9 mouse cellular contexts compared by ENCODE assay signal in the genomic region with DNA sequence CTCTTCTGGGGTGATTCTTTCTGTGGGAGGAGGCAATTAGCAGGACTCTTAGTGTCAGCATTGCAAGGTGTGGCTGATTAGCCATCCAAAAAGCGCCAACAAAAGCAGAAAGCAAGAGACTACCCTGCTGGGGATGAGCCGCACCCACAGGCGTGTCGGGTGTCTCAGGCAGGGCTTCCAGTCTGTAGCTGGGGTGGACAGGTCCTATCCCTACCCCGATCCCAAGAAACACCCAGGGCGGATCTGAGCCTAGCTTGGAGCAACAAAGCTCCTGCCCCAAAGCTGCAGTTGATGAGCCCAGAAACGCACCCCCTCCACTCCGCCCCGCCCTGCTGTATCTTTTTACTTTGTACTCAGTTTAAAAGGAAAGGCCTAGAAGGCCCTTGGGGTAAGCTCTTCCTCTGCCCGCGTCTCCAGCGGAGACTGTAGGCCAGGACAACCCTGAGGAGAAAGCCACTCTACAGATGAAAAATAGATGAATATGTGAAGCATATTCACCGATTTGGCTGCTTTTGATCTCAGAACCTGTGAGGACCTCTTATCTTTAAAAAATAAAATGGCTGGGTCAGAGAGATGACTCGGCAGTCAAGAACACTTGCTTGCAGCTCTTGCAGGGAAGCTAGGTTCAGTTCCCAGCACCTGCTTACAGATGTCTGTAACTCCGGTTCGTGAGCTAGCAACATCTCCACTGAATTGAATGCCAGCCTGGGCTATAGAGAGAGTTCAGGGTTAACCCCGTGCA. TPM values are rescaled to one million over a fixed set of nuclear protein-coding genes. Genes with fewer than 3 reads are reported as not detected.
DNase-seq lines count a peak whose midpoint lies in the region; ATAC-seq and TF ChIP-seq lines count a peak whose summit lies in the region.
"Had no signal": no experiment of that assay in that cellular context is flagged by ENCODE, and none has a peak within 500 bp of the region (broad histone marks: within the 10 kb centered on the region; RNA-seq: fewer than 3 reads in every experiment).

No protein-coding gene starts in this region.

- H3K9me3 ChIP-seq in kidney, embryonic 15.5 days (replicated peaks): no peaks in the 10 kb centered on the region
- no peaks in the 10 kb centered on the region for H3K9me3 ChIP-seq in heart, embryonic 15.5 days (replicated peaks)

- TF ChIP-seq POLR2A in small intestine, adult 2 months (IDR thresholded peaks at IDR 0.05; ENCODE audit: low read depth, low read length): no peak

- 55% methylated on average over 17 of the region's 17 CpGs for WGBS in kidney, embryonic 15.5 days
- WGBS in heart, embryonic 15.5 days: 73% methylated on average over 17 of the region's 17 CpGs
- WGBS in small intestine, adult 2 months: 66% methylated on average over 17 of the region's 17 CpGs

- ATAC-seq in kidney, embryonic 15.5 days (replicated peaks; ENCODE audit: low FRiP score): peak; percentile 23; the same call in 1 of the 2 replicates
- no peak for ATAC-seq in heart, embryonic 15.5 days (replicated peaks; ENCODE audit: insufficient number of reproducible peaks, insufficient read depth, low FRiP score, low read depth)
- no peak for ATAC-seq in frontal cortex, adult (ENCODE audit: low TSS enrichment)

- peaks cover 4% of the 10 kb centered on the region; the same call in 1 of the 2 replicates for H3K36me3 ChIP-seq in kidney, embryonic 15.5 days
- no peaks in the 10 kb centered on the region for H3K36me3 ChIP-seq in heart, embryonic 15.5 days
- H3K36me3 ChIP-seq in small intestine, adult 2 months (ENCODE audit: control insufficient read depth, insufficient read depth, low read length): no peaks in the 10 kb centered on the region

- H3K4me2 ChIP-seq in kidney, embryonic 15.5 days: peak overlapping the region; percentile 4; the same call in 1 of the 2 replicates
- 0 out of 2 replicates have a peak overlapping the region, but pooled peaks have one; percentile 2 for H3K4me2 ChIP-seq in heart, embryonic 15.5 days

- H3K27ac ChIP-seq in kidney, embryonic 15.5 days: 0 out of 2 replicates have a peak overlapping the region, but pooled peaks have one; percentile 32
- H3K27ac ChIP-seq in heart, embryonic 15.5 days: no peak overlapping the region
- peak overlapping the region; percentile 41; the same call in 1 of the 2 replicates for H3K27ac ChIP-seq in small intestine, adult 2 months (ENCODE audit: insufficient read depth, low read depth, low read length)

- no peaks in the 10 kb centered on the region for H3K27me3 ChIP-seq in kidney, embryonic 15.5 days
- no peaks in the 10 kb centered on the region for H3K27me3 ChIP-seq in heart, embryonic 15.5 days
- no peaks in the 10 kb centered on the region for H3K27me3 ChIP-seq in small intestine, adult 2 months (ENCODE audit: control insufficient read depth, insufficient read depth, low read length)

- H3K4me3 ChIP-seq in kidney, embryonic 15.5 days (replicated peaks): no peak overlapping the region
- no peak overlapping the region for H3K4me3 ChIP-seq in heart, embryonic 15.5 days
- H3K4me3 ChIP-seq in small intestine, adult 2 months (ENCODE audit: low read depth, low read length): no peak overlapping the region

- H3K4me1 ChIP-seq in kidney, embryonic 15.5 days: peaks cover 62% of the 10 kb centered on the region
- H3K4me1 ChIP-seq in heart, embryonic 15.5 days (replicated peaks): peaks cover 42% of the 10 kb centered on the region
- H3K4me1 ChIP-seq in small intestine, adult 2 months (ENCODE audit: control insufficient read depth, insufficient read depth, insufficient read length, low read length): peaks cover 4% of the 10 kb centered on the region; the same call in 1 of the 2 replicates

- no peak for TF ChIP-seq CTCF in small intestine, adult 2 months (IDR thresholded peaks at IDR 0.05; ENCODE audit: extremely low read depth, insufficient read length, insufficient replicate concordance, low read depth, low read length)

- no peak overlapping the region for H3K9ac ChIP-seq in kidney, embryonic 15.5 days
- H3K9ac ChIP-seq in heart, embryonic 15.5 days: no peak overlapping the region

- DNase-seq in kidney, postnatal 36 days: no peak
- peak; percentile 92 for DNase-seq in R1 (ENCODE audit: low read depth, low spot score)
- DNase-seq in adrenal gland, adult 8-10 months: no peak
- DNase-seq in gastrocnemius, adult 18-20 months (ENCODE audit: low spot score): no peak
- DNase-seq: retina, postnatal 1 day had no signal

RNA-seq across cellular contexts. Expression of gene Pitpnc1, which starts 21.2 kb away (rescaled TPM):
- polyA plus RNA-seq in kidney, embryonic 15.5 days (2015; fragmentation: Nextera tagmentation; extraction: Ambion mirVana): 21.3 and 21.5 TPM in 2 replicates
- 15.2 and 18.0 TPM in 2 replicates for polyA plus RNA-seq in heart, embryonic 15.5 days (2015; fragmentation: Nextera tagmentation; extraction: Ambion mirVana)
- 0.84 and 1.5 TPM in 2 replicates for polyA plus RNA-seq in small intestine, adult 2 months (2012; rRNA removed)
- total RNA-seq in adrenal gland, adult 8-10 months (2022): 10 to 100 TPM in 3 of 4 experiments, 1 to 10 TPM in 1; 9.5 to 13.2 (median 12.1) TPM
- 10 to 100 TPM; 73.8 to 93.7 TPM for total RNA-seq in gastrocnemius, adult 18-20 months (2021)

RNA-seq across cellular contexts. Expression of gene Psmd12, which starts 29.9 kb away (rescaled TPM):
- polyA plus RNA-seq in kidney, embryonic 15.5 days (2015; fragmentation: Nextera tagmentation; extraction: Ambion mirVana): 178 and 184 TPM in 2 replicates
- 132 and 134 TPM in 2 replicates for polyA plus RNA-seq in heart, embryonic 15.5 days (2015; fragmentation: Nextera tagmentation; extraction: Ambion mirVana)
- 2.7 and 3.6 TPM in 2 replicates for polyA plus RNA-seq in small intestine, adult 2 months (2012; rRNA removed)
- total RNA-seq in adrenal gland, adult 8-10 months (2022): 100 to 1,000 TPM in 1 of 4 experiments, 10 to 100 TPM in 3; 76.5 to 101 (median 86.8) TPM
- 100 to 1,000 TPM; 101 to 110 TPM for total RNA-seq in gastrocnemius, adult 18-20 months (2021)

Comparison
In these comparisons a context has a peak if more than half of its experiments do, and no peak if none do; other contexts are left out.
1. RNA of gene Psmd12, which starts 29.9 kb away (polyA plus RNA-seq): 178 to 184 TPM in kidney, embryonic 15.5 days and 132 to 134 TPM in heart, embryonic 15.5 days; 2.7 to 3.6 TPM in small intestine, adult 2 months; every median in the first group is over 10 times any median in the second.